Mouse (Mus musculus) stomach, embryonic 14.5 days (tissue): ENCODE measurements around the gene Aqp3. TPM values are rescaled to one million over a fixed set of nuclear protein-coding genes. Genes with fewer than 3 reads are reported as not detected.
A peak's percentile ranks its signal among the peaks of the same experiment; 100 is the strongest.

Source experiments
- ATAC-seq: fragments of 200-750 bp; cut with Nextera tagmentation; 2 replicates; pipeline ENCODE4 v1.8.0; 2017; ENCODE audit warnings: low read depth, moderate TSS enrichment; ENCODE audit not compliant: insufficient number of reproducible peaks, insufficient read depth, low FRiP score
- H3K27ac ChIP-seq: fragments of 300-500 bp; sonication (generic); 2 replicates; pipeline ENCODE4 v1.5.1; 2014; ENCODE audit warnings: mild to moderate bottlenecking, low read length, moderate library complexity, mixed read lengths
- H3K27me3 ChIP-seq: fragments of 300-500 bp; sonication (generic); 2 replicates; pipeline ENCODE4 v1.6.1; 2014; ENCODE audit warnings: low read length, control low read depth, mixed read lengths; ENCODE audit not compliant: control insufficient read depth, insufficient read depth
- H3K36me3 ChIP-seq: fragments of 300-500 bp; sonication (generic); 2 replicates; pipeline ENCODE4 v1.6.1; 2014; ENCODE audit warnings: mild to moderate bottlenecking, control low read depth, low read length, moderate library complexity, mixed read lengths; ENCODE audit not compliant: control insufficient read depth, insufficient read depth
- H3K4me1 ChIP-seq: fragments of 300-500 bp; sonication (generic); 2 replicates; pipeline ENCODE4 v1.6.1; 2014; ENCODE audit warnings: low read length, control low read depth, mixed read lengths; ENCODE audit not compliant: control insufficient read depth, insufficient read depth
- H3K4me2 ChIP-seq: fragments of 300-500 bp; sonication (generic); replicated peaks from 2 replicates; pipeline ENCODE4 v1.6.1; 2014; ENCODE audit warnings: low read depth, low read length, control low read depth
- H3K4me3 ChIP-seq: fragments of 300-500 bp; sonication (generic); 2 replicates; pipeline ENCODE4 v1.5.1; 2014; ENCODE audit warnings: low read depth, low read length, control low read depth
- H3K9ac ChIP-seq: fragments of 300-500 bp; sonication (generic); replicated peaks from 2 replicates; pipeline ENCODE4 v1.6.1; 2014; ENCODE audit warnings: low read depth, mild to moderate bottlenecking, control low read depth, low read length, moderate library complexity, mixed read lengths
- H3K9me3 ChIP-seq: fragments of 300-500 bp; sonication (generic); 2 replicates; pipeline ENCODE4 v1.6.1; 2016; ENCODE audit warnings: low read depth, low read length, control low read depth; ENCODE audit not compliant: control insufficient read depth
- WGBS: fragments of 180-500 bp; shearing (Covaris S2); extraction: QIAGEN DNeasy Blood & Tissue Kit; methylation state at CpG from one replicate; pipeline ENCODE4 v1.1.7; 2014; 5-methylcytosine and 5-hydroxymethylcytosine counted together
- polyA plus RNA-seq: library from polyadenylated mRNA; unstranded; fragments of >200 nt; fragmentation: Nextera tagmentation; extraction: Ambion mirVana; gene quantifications from 2 replicates; pipeline ENCODE4 v1.2.1, GENCODE M21; 2014

Gene Aqp3
- polyA plus RNA-seq, result 27.3 and 36.0 TPM in 2 replicates

DNA sequence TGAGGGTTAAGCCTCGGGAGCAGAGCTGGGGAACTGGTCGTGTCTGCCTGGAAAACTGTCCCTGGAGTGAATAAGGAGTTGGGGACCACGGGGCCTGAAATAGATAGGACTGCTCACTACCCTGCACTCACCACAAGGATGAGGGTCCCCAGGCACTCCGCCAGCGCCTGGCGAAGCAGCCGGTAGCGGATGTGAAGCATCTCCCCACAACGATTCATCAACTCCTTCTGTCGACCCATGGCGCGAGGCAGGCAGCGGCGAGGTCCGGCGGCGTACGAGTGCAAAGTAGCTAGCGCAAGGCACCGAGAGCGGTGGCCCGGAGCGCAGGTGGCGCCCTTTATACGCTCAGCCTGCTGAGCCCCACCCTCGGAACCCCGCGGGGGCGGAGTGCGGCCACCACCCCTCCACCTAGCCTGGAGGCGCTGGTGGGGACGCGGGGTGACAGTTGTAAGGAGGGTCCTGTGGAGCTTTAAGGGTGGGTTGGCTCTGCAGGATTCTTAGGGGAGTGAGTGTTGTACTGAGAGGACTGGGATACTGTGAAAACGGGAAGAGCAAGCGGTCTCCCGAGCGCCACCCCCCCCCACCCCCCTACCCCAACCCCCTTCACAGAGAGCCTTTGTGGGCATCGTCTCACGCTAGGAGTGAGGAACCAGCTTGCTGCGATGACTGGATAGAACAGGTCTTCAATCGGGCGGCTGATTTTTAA lies at the start of gene Aqp3:
Gene Aqp3 (minus strand): TSS at position 313 of the 706 bp plus-strand sequence.
- Histone ChIP-seq H3K27me3 (no peaks in the 10 kb centered on the region; the same call in 1 of the 2 replicates), H3K36me3 (no peaks in the 10 kb centered on the region), H3K9me3 (no peaks in the 10 kb centered on the region), H3K4me1 (peaks cover 13% of the 10 kb centered on the region; the same call in 1 of the 2 replicates), H3K27ac (no peak within 1 kb of the TSS), H3K9ac (no peak within 1 kb of the TSS; the same call in 1 of the 2 replicates), H3K4me2 (peak within 1 kb of the TSS; percentile 84), H3K4me3 (peak within 1 kb of the TSS; percentile 31)
- 0 out of 2 replicates have a peak, but pooled peaks have one; percentile 20 for ATAC-seq
- under 1% methylated on average over 42 of the region's 42 CpGs for WGBS

DNA sequence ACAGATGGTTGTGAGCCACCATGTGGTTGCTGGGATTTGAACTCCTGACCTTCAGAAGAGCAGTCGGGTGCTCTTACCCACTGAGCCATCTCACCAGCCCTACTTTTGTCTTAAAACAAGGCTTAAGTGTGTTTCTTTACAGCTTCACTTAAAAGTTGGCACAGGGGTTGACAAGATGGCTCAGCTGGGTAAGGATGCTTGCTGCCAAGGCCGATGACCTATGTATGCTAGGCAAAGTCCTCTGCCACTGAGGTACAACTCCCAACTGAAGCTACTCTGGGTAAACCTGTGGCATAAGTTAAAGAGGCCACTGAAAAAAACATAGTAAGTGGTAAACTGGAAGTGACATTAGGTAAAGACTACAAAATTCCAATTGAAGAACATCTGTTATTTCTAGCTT lies 44.6 kb upstream of the Aqp3 start:
- Histone ChIP-seq H3K4me1 (0 out of 2 replicates have a peak, but pooled peaks cover 2% of the 10 kb centered on the region), H3K36me3 (peaks cover 9% of the 10 kb centered on the region), H3K9me3 (no peaks in the 10 kb centered on the region), H3K4me3 (no peak overlapping the region), H3K4me2 (no peak overlapping the region), H3K27me3 (no peaks in the 10 kb centered on the region), H3K9ac (no peak overlapping the region), H3K27ac (no peak overlapping the region)
- WGBS, result 89% methylated on average over 2 of the region's 2 CpGs
- ATAC-seq, result no peak

DNA sequence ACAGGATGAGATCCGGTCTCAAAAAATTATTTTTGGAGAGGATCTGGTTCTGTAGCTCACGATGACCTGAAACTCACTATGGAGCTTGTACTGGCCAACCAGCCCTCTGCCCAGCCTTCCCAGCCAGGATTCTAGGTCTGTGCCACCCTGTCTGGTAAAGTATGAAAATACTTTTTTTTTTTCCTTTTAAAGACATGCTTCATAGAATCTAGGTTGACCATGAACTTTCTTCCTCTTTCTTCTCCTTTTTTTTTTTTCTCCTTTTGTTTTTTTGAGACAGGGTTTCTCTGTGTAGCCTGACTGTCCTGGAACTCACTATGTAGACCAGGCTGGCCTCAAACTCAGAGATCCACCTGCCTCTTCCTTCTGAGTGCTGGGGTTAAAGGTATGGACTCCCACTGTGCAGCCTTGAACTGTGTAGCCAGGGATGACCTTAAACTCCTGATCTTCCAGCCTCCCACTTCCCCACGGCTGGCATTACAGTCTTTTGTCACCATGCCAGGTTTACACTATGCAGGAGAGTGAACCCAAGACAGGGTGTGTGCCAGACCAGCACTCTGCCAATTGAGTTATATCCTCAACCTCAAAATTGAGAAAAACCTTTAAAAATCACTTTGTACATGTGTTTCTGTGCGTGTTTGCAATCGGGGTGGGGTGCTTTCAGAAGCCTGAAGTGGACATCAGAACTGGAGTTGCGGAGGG lies 42.3 kb upstream of the Aqp3 start:
- no peaks in the 10 kb centered on the region for H3K9me3 ChIP-seq
- H3K4me1 ChIP-seq, result 0 out of 2 replicates have a peak, but pooled peaks cover 2% of the 10 kb centered on the region
- H3K4me3 ChIP-seq, result no peak overlapping the region
- WGBS, result 90% methylated on average over 6 of the region's 6 CpGs
- H3K27me3 ChIP-seq, result no peaks in the 10 kb centered on the region
- H3K36me3 ChIP-seq, result peaks cover 9% of the 10 kb centered on the region
- no peak overlapping the region for H3K27ac ChIP-seq
- no peak for ATAC-seq
- H3K9ac ChIP-seq, result no peak overlapping the region
- H3K4me2 ChIP-seq, result no peak overlapping the region

DNA sequence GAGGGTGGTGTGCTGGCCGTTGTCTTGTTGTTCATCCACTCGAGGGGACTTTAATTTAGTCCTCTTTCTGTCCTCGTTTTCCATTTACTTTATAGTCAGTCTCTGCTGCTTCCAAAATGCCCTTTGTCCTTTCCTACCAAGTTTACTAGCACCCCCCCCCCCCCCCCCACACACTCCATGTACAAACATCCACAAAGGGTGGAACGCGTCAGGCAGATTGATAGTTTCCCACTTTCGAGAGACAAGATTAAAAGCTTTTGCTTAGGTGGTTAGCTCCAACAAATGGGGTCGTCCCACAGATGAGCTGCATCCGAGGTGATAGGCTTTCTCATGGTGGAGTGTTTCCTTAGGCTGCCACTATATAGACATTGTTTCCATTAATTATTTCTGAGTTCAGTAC lies 38.8 kb upstream of the Aqp3 start:
- peak overlapping the region; percentile 96 for H3K4me3 ChIP-seq
- H3K4me2 ChIP-seq, result peak overlapping the region; percentile 74
- WGBS, result under 1% methylated on average over 8 of the region's 8 CpGs
- H3K9ac ChIP-seq, result peak overlapping the region; percentile 98
- no peaks in the 10 kb centered on the region for H3K9me3 ChIP-seq
- H3K36me3 ChIP-seq, result peaks cover 3% of the 10 kb centered on the region; the same call in 1 of the 2 replicates
- H3K27ac ChIP-seq, result peak overlapping the region; percentile 99
- ATAC-seq, result no peak
- H3K4me1 ChIP-seq, result peaks cover 6% of the 10 kb centered on the region; the same call in 1 of the 2 replicates
- no peaks in the 10 kb centered on the region for H3K27me3 ChIP-seq

DNA sequence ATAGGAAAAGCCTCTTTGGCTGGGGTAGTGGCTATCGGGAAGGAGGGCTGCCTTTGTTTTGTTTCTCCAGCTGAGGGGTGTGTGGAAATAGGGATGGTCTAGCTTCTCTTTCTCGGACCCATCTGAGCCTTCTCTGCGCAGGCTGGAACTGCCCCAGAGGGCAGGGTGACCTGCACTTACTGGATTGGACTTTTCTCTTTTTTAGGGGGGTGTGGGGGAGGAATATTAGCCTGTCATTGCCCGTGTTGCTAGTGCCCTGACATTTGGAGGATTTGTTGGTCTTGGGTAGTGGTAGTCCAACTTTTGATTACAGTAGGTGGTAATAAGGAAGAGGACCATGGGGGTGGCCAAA lies 38.4 kb upstream of the Aqp3 start:
- Histone ChIP-seq H3K4me3 (peak overlapping the region; percentile 96), H3K27ac (peak overlapping the region; percentile 99), H3K4me1 (peaks cover 6% of the 10 kb centered on the region; the same call in 1 of the 2 replicates), H3K27me3 (no peaks in the 10 kb centered on the region), H3K4me2 (peak overlapping the region; percentile 74), H3K9ac (peak overlapping the region; percentile 98), H3K36me3 (peaks cover 3% of the 10 kb centered on the region; the same call in 1 of the 2 replicates), H3K9me3 (no peaks in the 10 kb centered on the region)
- 1% methylated on average over 4 of the region's 4 CpGs for whole genome bisulfite sequencing
- peak; percentile 2; the same call in 1 of the 2 replicates for ATAC-seq

DNA sequence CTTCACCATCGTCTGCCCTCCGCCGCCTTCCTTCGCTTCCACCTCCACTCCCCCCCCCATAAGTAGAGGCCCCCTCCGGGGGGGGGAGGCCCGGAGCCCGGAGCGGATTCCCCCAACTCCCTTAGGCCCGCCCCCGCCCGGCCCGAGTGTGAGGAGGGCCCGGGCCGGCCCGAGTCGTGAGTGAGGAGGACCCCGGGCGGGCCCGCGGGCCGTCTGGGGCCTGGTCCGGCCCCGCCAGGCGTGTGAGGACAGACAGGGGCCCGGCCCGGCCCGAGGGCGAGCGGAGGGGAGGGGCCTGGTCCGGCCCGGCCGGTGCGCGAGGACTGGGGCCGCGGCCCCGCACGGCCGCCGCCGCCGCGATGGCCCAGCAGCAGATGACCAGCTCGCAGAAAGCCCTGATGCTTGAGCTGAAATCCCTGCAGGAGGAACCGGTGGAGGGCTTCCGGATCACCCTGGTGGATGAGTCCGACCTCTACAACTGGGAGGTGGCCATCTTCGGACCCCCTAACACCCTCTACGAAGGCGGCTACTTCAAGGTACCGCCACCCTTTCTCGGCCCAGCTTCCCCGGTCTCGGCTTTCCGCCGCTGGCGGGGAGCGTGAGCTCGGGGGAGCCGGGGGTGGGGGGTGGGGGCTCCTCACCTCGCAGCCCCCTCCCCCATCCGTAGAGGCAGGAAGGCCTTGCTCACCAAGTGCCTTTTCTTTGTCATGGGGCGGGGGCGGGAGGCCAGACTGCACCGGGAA lies 37.9 kb upstream of the Aqp3 start, which contains the start of gene Ube2r2:
Gene Ube2r2 (plus strand): TSS at position 33 of the 743 bp plus-strand sequence.
- H3K4me1 ChIP-seq, result peaks cover 6% of the 10 kb centered on the region; the same call in 1 of the 2 replicates
- peak within 1 kb of the TSS; percentile 98 for H3K9ac ChIP-seq
- no peaks in the 10 kb centered on the region for H3K9me3 ChIP-seq
- peak within 1 kb of the TSS; percentile 74 for H3K4me2 ChIP-seq
- H3K27me3 ChIP-seq, result no peaks in the 10 kb centered on the region
- peaks cover under 1% of the 10 kb centered on the region; the same call in 1 of the 2 replicates for H3K36me3 ChIP-seq
- under 1% methylated on average over 63 of the region's 65 CpGs for WGBS
- peak within 1 kb of the TSS; percentile 96 for H3K4me3 ChIP-seq
- ATAC-seq, result peak; percentile 76
- H3K27ac ChIP-seq, result peak within 1 kb of the TSS; percentile 99

DNA sequence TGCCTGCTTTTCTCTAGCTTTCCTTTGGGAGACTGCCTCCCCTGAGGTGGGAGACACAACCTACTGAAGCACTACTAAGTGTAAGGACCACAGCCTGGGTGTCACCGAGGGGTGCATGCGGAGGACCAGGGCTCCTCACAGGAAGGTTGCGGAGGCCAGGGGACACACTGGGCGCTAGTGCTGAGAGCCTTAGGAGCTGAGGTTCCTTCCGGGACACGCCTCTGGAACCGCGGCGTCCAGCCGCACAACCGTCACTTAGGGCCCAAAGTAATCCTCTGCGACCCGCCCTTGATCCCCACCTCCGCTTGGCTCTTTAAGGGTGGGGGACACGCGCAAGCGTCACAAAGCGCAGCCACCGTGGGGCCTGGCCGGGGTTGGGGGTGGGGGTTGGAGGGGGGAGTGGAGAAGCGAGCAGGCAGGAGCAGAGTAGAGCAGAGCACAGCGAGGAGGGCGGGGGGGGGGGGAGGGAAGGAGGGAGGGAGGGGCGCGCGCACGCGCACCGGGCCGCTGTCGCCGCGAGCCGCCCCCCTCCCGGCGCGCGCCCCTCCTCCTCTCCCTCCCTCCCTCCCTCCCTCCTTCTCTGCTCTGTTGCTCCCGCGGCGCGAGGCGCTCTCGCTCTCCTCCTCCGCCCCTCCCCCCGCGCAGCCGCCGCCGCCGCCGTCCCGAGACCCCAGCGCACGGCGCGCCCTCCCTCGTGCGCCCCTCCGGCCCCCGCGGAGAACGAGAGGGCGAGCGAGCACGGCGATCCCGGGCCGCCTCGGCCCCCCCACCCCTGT lies 37.1 kb upstream of the Aqp3 start:
- WGBS, result under 1% methylated on average over 25 of the region's 70 CpGs
- peak overlapping the region; percentile 98 for H3K9ac ChIP-seq
- H3K4me2 ChIP-seq, result peak overlapping the region; percentile 74
- peak; percentile 94 for ATAC-seq
- peaks cover 6% of the 10 kb centered on the region; the same call in 1 of the 2 replicates for H3K4me1 ChIP-seq
- no peaks in the 10 kb centered on the region for H3K9me3 ChIP-seq
- peak overlapping the region; percentile 96 for H3K4me3 ChIP-seq
- no peaks in the 10 kb centered on the region for H3K36me3 ChIP-seq
- no peaks in the 10 kb centered on the region for H3K27me3 ChIP-seq
- H3K27ac ChIP-seq, result peak overlapping the region; percentile 99
